Mouse (Mus musculus) ES-E14 (cell line): Measurements from ENCODE around the gene Ube2d2b. TPM values are rescaled to one million over a fixed set of nuclear protein-coding genes. Genes with fewer than 3 reads are reported as not detected.

ENCODE experiments used
- DNase-seq: peaks from one replicate; pipeline ENCODE4 v3.0.0-alpha.2; 2013; ENCODE audit warnings: low read depth, low spot score
- H3K27ac ChIP-seq: 2 replicates; pipeline ENCODE4 v1.5.1; 2012; ENCODE audit warnings: low read depth, mild to moderate bottlenecking, low read length, moderate library complexity, mixed read lengths; ENCODE audit not compliant: poor library complexity, insufficient read depth, severe bottlenecking
- H3K36me3 ChIP-seq: 2 replicates; pipeline ENCODE4 v1.6.1; 2012; ENCODE audit warnings: mild to moderate bottlenecking, low read length, moderate library complexity, mixed read lengths; ENCODE audit not compliant: control insufficient read depth, poor library complexity, insufficient read depth, severe bottlenecking
- H3K4me1 ChIP-seq, 2 experiments: fragments of 150-350 bp in 1 of 2; sonication (generic) in 1 of 2; 2 replicates each; pipeline ENCODE4 v1.6.1; 2012; ENCODE audit warnings: low read length in 2 of 2, mild to moderate bottlenecking in 1 of 2, mixed read lengths in 1 of 2; ENCODE audit not compliant: control insufficient read depth in 2 of 2, insufficient read depth in 2 of 2, poor library complexity in 1 of 2
- H3K4me3 ChIP-seq, 2 experiments: fragments of 150-350 bp in 1 of 2; sonication (generic) in 1 of 2; 2 replicates each; pipeline ENCODE4 v1.5.1; 2012; ENCODE audit warnings: low read length in 2 of 2, low read depth in 1 of 2, mild to moderate bottlenecking in 1 of 2, mixed read lengths in 1 of 2; ENCODE audit not compliant: insufficient read depth in 1 of 2, poor library complexity in 1 of 2, severe bottlenecking in 1 of 2
- H3K9ac ChIP-seq: 2 replicates; pipeline ENCODE4 v1.6.1; 2012; ENCODE audit warnings: low read depth, mild to moderate bottlenecking, low read length, mixed read lengths; ENCODE audit not compliant: poor library complexity, insufficient read depth, severe bottlenecking
- H3K9me3 ChIP-seq: fragments of 150-350 bp; sonication (generic); 2 replicates; pipeline ENCODE4 v1.6.1; 2012; ENCODE audit warnings: low read depth, mild to moderate bottlenecking, low read length; ENCODE audit not compliant: control insufficient read depth, insufficient read depth
- CHD2 ChIP-seq: IDR thresholded peaks from 2 replicates; pipeline ENCODE4 v1.6.1; 2014; ENCODE audit warnings: mild to moderate bottlenecking, low read depth, low read length, inconsistent platforms
- HCFC1 ChIP-seq: IDR thresholded peaks from 2 replicates; pipeline ENCODE4 v1.6.1; 2012; ENCODE audit warnings: low read length, inconsistent platforms, borderline replicate concordance; ENCODE audit not compliant: insufficient read depth
- MAFK ChIP-seq: IDR thresholded peaks from 2 replicates; pipeline ENCODE4 v1.6.1; 2014; ENCODE audit warnings: mild to moderate bottlenecking, low read depth, low read length, inconsistent platforms; ENCODE audit not compliant: insufficient read depth
- ZC3H11A ChIP-seq: IDR thresholded peaks from 2 replicates; pipeline ENCODE4 v1.6.1; 2012; ENCODE audit warnings: low read depth, mild to moderate bottlenecking, inconsistent platforms, low read length, borderline replicate concordance
- ZNF384 ChIP-seq: IDR thresholded peaks from 2 replicates; pipeline ENCODE4 v1.6.1; 2012; ENCODE audit warnings: low read depth, low read length, inconsistent platforms
- in situ Hi-C, 2 experiments: fragments of 600-800 bp; cut with MboI; formaldehyde crosslinking; loops; one replicate each; pipeline ENCODE4 v1.15.1; 2025; ENCODE audit warnings: low sequenced_read_pairs in 2 of 2, inconsistent platforms in 1 of 2; ENCODE audit not compliant: unreplicated experiment in 2 of 2
- total RNA-seq: library from RNA; depleted of rRNA; stranded (reverse); fragments of 300-350 nt; gene quantifications from 2 replicates; pipeline ENCODE4 v1.2.3, GENCODE M21; 2012; rRNA removed

The Ube2d2b gene
- 0.16 and 0.27 TPM in 2 replicates for total RNA-seq

- Histone ChIP-seq H3K9ac (peak within 1 kb of the TSS; percentile 35), H3K4me1 (peaks cover 2% of the 10 kb centered on the region in 2 experiments; a peak in 1 of 4 replicates), H3K4me3 (peak within 1 kb of the TSS; percentile 37 to 38)
These were observed at the start of gene Ube2d2b for GRCm38 (mm10) chr5:107829998-107830560. Gene Ube2d2b, plus strand, starts transcription at chr5:107830099.

GRCm38 (mm10) chr5:107782360-107782759, 47.5 kb upstream of the Ube2d2b start:
- Histone ChIP-seq H3K4me3 (no peak overlapping the region), H3K27ac (no peak overlapping the region), H3K4me1 (no peaks in the 10 kb centered on the region), H3K9ac (no peak overlapping the region), H3K36me3 (peaks cover 3% of the 10 kb centered on the region; the same call in 1 of the 2 replicates), H3K9me3 (no peaks in the 10 kb centered on the region)
- TF ChIP-seq ZNF384 (no peak), ZC3H11A (no peak), MAFK (no peak), HCFC1 (no peak), CHD2 (no peak)
- in situ Hi-C loops, result no loop called here
- no peak for DNase-seq

More at GRCm38 (mm10) chr5:107829998-107830560, at the start of gene Ube2d2b:
- no peak for DNase-seq
- Histone ChIP-seq H3K9me3 (no peaks in the 10 kb centered on the region), H3K36me3 (no peaks in the 10 kb centered on the region), H3K27ac (no peak within 1 kb of the TSS)
- TF ChIP-seq CHD2, result no peak
- no peak for TF ChIP-seq ZNF384
- no peak for TF ChIP-seq HCFC1
- TF ChIP-seq ZC3H11A, result no peak
- no peak for TF ChIP-seq MAFK
- in situ Hi-C loops, result no loop called here

- Histone ChIP-seq H3K9me3 (no peaks in the 10 kb centered on the region), H3K36me3 (peaks cover 6% of the 10 kb centered on the region), H3K9ac (no peak overlapping the region), H3K4me1 (no peaks in the 10 kb centered on the region), H3K27ac (no peak overlapping the region), H3K4me3 (no peak overlapping the region)
- in situ Hi-C loops, result no loop called here
- TF ChIP-seq CHD2, result no peak
- no peak for TF ChIP-seq HCFC1
- no peak for TF ChIP-seq ZC3H11A
- TF ChIP-seq ZNF384, result no peak
- DNase-seq, result no peak
These were observed 42.0 kb upstream of the Ube2d2b start for GRCm38 (mm10) chr5:107787682-107788443.

GRCm38 (mm10) chr5:107789492-107789891, 40.4 kb upstream of the Ube2d2b start:
- in situ Hi-C loops, result no loop called here
- TF ChIP-seq MAFK (no peak), ZNF384 (no peak), HCFC1 (no peak), CHD2 (no peak), ZC3H11A (no peak)
- Histone ChIP-seq H3K4me3 (no peak overlapping the region), H3K4me1 (no peaks in the 10 kb centered on the region), H3K9me3 (no peaks in the 10 kb centered on the region), H3K36me3 (peaks cover 6% of the 10 kb centered on the region), H3K27ac (no peak overlapping the region), H3K9ac (no peak overlapping the region)
- no peak for DNase-seq

- Histone ChIP-seq H3K36me3 (peaks cover 5% of the 10 kb centered on the region; the same call in 1 of the 2 replicates), H3K4me1 (no peaks in the 10 kb centered on the region), H3K9ac (no peak overlapping the region), H3K4me3 (no peak overlapping the region), H3K9me3 (no peaks in the 10 kb centered on the region), H3K27ac (no peak overlapping the region)
- in situ Hi-C loops, result no loop called here
- no peak for DNase-seq
- TF ChIP-seq ZC3H11A (no peak), HCFC1 (no peak), ZNF384 (no peak), MAFK (no peak), CHD2 (no peak)
These were observed 37.9 kb upstream of the Ube2d2b start for GRCm38 (mm10) chr5:107791966-107792365.
